Mouse (Mus musculus) stomach, postnatal 0 days (tissue): ENCODE measurements around the gene Irf4.

Source experiments
- CTCF ChIP-seq: IDR thresholded peaks from 2 replicates; pipeline ENCODE4 v1.5.1; 2016; ENCODE audit warnings: antibody characterized with exemption, low read depth, mild to moderate bottlenecking, moderate library complexity
- EP300 ChIP-seq: optimal IDR thresholded peaks from 2 replicates; pipeline ENCODE3; 2016; ENCODE audit warnings: antibody characterized with exemption

- TF ChIP-seq CTCF = no peak
- TF ChIP-seq EP300 = no peak
Observed at GRCm38 (mm10) chr13:30715060-30715459, 34.0 kb upstream of the Irf4 start.
